Mouse (Mus musculus): ENCODE measurements at regions not wholly inside any gene's neighbourhood (a gene's known extent, or its start where the extent isn't known, plus 50 kb on each side); places are given as distances from the start of the nearest gene placed in this dataset.

DNA sequence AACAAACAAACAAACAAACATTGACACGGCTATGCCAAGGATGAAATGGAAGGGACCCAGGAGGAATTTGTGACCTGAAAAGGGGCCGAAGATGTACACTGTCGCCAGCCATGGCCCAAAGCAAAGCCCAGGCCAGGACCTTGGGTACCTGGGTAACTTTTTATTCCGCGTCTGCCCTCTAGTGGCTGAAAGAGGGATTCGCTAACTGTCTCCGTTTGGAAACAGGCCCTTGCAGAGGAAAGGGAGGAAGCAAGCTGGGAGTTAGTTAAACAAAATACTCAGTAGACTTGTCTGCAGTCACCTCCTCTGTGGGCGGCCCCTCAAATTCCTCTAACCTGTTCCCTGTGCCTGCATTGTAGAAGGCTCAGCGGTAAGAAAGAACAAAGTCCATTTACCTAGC, 167.5 kb upstream of the Rxfp2 start:
- H3K4me3 ChIP-seq (ENCODE audit: insufficient read depth, low read length): no peak overlapping the region

GRCm38 (mm10) chr5:149852516-149852915, 166.0 kb upstream of the Rxfp2 start:
- TF ChIP-seq CTCF (IDR thresholded peaks at IDR 0.05; ENCODE audit: borderline replicate concordance, insufficient read depth, low read length) (no peak), POLR2A (IDR thresholded peaks at IDR 0.05; ENCODE audit: low read depth, low read length) (no peak)
- H3K27ac ChIP-seq (ENCODE audit: insufficient read depth, low read length): no peak overlapping the region
- H3K4me3 ChIP-seq (ENCODE audit: insufficient read depth, low read length): no peak overlapping the region
- no peaks in the 10 kb centered on the region for H3K4me1 ChIP-seq (ENCODE audit: control insufficient read depth, insufficient read depth, low read length)

More for the DNA sequence above, 167.5 kb upstream of the Rxfp2 start:
- TF ChIP-seq POLR2A (IDR thresholded peaks at IDR 0.05; ENCODE audit: low read depth, low read length) (no peak), CTCF (IDR thresholded peaks at IDR 0.05; ENCODE audit: borderline replicate concordance, insufficient read depth, low read length) (no peak)
- Histone ChIP-seq H3K4me1 (ENCODE audit: control insufficient read depth, insufficient read depth, low read length) (no peaks in the 10 kb centered on the region), H3K27ac (ENCODE audit: insufficient read depth, low read length) (no peak overlapping the region)

DNA sequence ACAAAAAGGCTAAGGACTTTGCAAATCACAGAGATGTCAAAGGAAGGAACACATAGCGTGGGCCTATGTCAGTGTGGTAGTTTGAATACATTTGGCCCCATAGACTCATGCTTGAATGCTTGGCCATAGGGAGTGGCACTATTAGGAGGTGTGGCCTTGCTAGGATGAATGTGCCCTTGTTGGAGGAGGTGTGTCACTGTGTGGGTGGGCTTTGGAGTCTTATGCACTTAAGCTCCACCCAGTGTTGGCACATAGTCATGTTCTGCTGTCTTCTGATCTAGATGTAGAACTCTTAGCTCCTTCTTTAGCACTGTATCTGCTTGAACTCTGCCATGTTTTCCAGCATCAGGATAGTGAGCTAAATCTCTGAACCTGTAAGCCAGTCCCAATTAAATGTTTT, 162.4 kb upstream of the Rxfp2 start:
- Histone ChIP-seq H3K4me1 (ENCODE audit: control insufficient read depth, insufficient read depth, low read length) (no peaks in the 10 kb centered on the region), H3K27ac (ENCODE audit: insufficient read depth, low read length) (no peak overlapping the region), H3K4me3 (ENCODE audit: insufficient read depth, low read length) (no peak overlapping the region)
- TF ChIP-seq CTCF (IDR thresholded peaks at IDR 0.05; ENCODE audit: borderline replicate concordance, insufficient read depth, low read length) (no peak), POLR2A (IDR thresholded peaks at IDR 0.05; ENCODE audit: low read depth, low read length) (no peak)

GRCm38 (mm10) chr5:149857019-149857418, 161.5 kb upstream of the Rxfp2 start:
- H3K4me1 ChIP-seq (ENCODE audit: control insufficient read depth, insufficient read depth, low read length): no peaks in the 10 kb centered on the region
- H3K4me3 ChIP-seq (ENCODE audit: insufficient read depth, low read length): no peak overlapping the region
- TF ChIP-seq CTCF (IDR thresholded peaks at IDR 0.05; ENCODE audit: borderline replicate concordance, insufficient read depth, low read length) (no peak), POLR2A (IDR thresholded peaks at IDR 0.05; ENCODE audit: low read depth, low read length) (no peak)
- H3K27ac ChIP-seq (ENCODE audit: insufficient read depth, low read length): no peak overlapping the region

DNA sequence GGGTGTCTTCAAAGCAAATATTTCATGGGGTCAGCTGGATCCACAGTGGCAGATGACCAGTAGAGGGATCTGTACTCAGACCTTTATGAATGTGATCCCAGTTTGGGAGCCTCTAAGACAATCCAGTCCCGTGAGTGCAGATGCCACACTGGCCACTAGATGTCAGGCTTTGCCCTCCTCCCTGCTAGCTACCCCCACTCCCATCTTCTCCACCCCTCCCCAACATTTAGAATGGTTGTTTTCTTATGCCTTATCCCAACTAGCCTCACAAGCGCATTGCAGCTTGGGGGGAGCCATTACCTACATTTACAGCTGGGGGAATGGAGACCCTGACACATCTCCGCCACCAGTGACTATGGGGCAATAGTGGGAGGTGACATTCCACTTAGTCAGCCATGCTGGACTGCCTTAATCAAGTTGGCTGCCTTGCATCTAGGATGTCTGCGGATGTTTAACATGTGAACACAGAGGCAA, 156.9 kb upstream of the Rxfp2 start:
- H3K4me1 ChIP-seq (ENCODE audit: control insufficient read depth, insufficient read depth, low read length): no peaks in the 10 kb centered on the region
- H3K27ac ChIP-seq (ENCODE audit: insufficient read depth, low read length): no peak overlapping the region
- TF ChIP-seq CTCF (IDR thresholded peaks at IDR 0.05; ENCODE audit: borderline replicate concordance, insufficient read depth, low read length) (peak; percentile 87; the same call in 1 of the 2 replicates), POLR2A (IDR thresholded peaks at IDR 0.05; ENCODE audit: low read depth, low read length) (no peak)
- H3K4me3 ChIP-seq (ENCODE audit: insufficient read depth, low read length): no peak overlapping the region

GRCm38 (mm10) chr5:149867926-149868325, 150.5 kb upstream of the Rxfp2 start:
- H3K4me1 ChIP-seq (ENCODE audit: control insufficient read depth, insufficient read depth, low read length): no peaks in the 10 kb centered on the region
- H3K27ac ChIP-seq (ENCODE audit: insufficient read depth, low read length): no peak overlapping the region
- no peak for TF ChIP-seq CTCF (IDR thresholded peaks at IDR 0.05; ENCODE audit: borderline replicate concordance, insufficient read depth, low read length)
- no peak for TF ChIP-seq POLR2A (IDR thresholded peaks at IDR 0.05; ENCODE audit: low read depth, low read length)
- H3K4me3 ChIP-seq (ENCODE audit: insufficient read depth, low read length): no peak overlapping the region

GRCm38 (mm10) chr5:149869441-149869840, 149.0 kb upstream of the Rxfp2 start:
- no peak for TF ChIP-seq CTCF (IDR thresholded peaks at IDR 0.05; ENCODE audit: borderline replicate concordance, insufficient read depth, low read length)
- no peak for TF ChIP-seq POLR2A (IDR thresholded peaks at IDR 0.05; ENCODE audit: low read depth, low read length)
- no peak overlapping the region for H3K27ac ChIP-seq (ENCODE audit: insufficient read depth, low read length)
- no peaks in the 10 kb centered on the region for H3K4me1 ChIP-seq (ENCODE audit: control insufficient read depth, insufficient read depth, low read length)
- H3K4me3 ChIP-seq (ENCODE audit: insufficient read depth, low read length): no peak overlapping the region

DNA sequence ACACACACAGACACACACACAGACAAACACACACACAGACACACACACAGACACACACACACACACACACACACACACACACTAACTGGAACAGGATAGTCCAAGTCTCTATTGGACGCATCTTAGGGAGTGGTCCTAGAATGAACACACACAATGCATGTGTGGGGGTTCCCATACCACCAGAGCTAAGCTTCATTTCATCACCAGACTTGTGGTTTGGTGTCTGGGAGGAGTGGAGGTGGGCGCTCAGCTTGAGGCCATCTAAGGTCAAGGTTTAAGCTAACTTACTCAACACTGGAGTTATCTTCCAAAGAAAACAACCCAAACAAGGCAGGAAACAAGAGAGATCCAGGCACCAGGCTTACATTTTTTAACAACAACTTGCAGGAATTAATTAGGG, 147.9 kb upstream of the Rxfp2 start:
- Histone ChIP-seq H3K27ac (ENCODE audit: insufficient read depth, low read length) (no peak overlapping the region), H3K4me3 (ENCODE audit: insufficient read depth, low read length) (no peak overlapping the region), H3K4me1 (ENCODE audit: control insufficient read depth, insufficient read depth, low read length) (no peaks in the 10 kb centered on the region)
- TF ChIP-seq POLR2A (IDR thresholded peaks at IDR 0.05; ENCODE audit: low read depth, low read length) (no peak), CTCF (IDR thresholded peaks at IDR 0.05; ENCODE audit: borderline replicate concordance, insufficient read depth, low read length) (no peak)

GRCm38 (mm10) chr5:149871521-149871920, 147.0 kb upstream of the Rxfp2 start:
- Histone ChIP-seq H3K4me3 (ENCODE audit: insufficient read depth, low read length) (no peak overlapping the region), H3K27ac (ENCODE audit: insufficient read depth, low read length) (no peak overlapping the region), H3K4me1 (ENCODE audit: control insufficient read depth, insufficient read depth, low read length) (no peaks in the 10 kb centered on the region)
- no peak for TF ChIP-seq POLR2A (IDR thresholded peaks at IDR 0.05; ENCODE audit: low read depth, low read length)
- no peak for TF ChIP-seq CTCF (IDR thresholded peaks at IDR 0.05; ENCODE audit: borderline replicate concordance, insufficient read depth, low read length)

DNA sequence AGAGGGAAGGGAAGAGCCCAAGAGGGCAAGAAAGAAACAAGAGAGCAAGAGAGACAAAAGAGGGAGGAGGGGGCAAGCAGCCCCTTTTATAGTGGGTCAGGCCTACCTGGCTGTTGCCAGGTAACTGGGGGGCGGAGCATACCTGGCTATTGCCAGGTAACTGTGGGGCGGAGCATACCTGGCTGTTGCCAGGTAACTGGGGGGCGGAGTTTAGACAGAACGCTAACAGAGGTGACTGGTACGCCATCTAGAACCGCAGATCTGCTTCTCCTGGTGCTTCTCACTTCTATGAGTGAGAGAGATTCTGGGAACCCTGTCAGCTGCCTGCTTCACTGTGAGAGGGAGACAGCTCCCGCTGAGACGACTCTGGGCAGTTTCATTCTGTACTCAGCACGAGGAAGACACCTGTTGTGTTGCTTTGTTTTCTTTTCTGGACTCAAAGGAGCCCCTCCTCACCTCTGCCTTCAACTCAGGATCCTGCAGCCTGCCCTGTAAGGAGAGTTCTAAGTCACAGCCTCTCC, 144.9 kb upstream of the Rxfp2 start:
- TF ChIP-seq CTCF (IDR thresholded peaks at IDR 0.05; ENCODE audit: borderline replicate concordance, insufficient read depth, low read length): no peak
- TF ChIP-seq POLR2A (IDR thresholded peaks at IDR 0.05; ENCODE audit: low read depth, low read length): no peak
- no peak overlapping the region for H3K27ac ChIP-seq (ENCODE audit: insufficient read depth, low read length)
- no peaks in the 10 kb centered on the region for H3K4me1 ChIP-seq (ENCODE audit: control insufficient read depth, insufficient read depth, low read length)
- H3K4me3 ChIP-seq (ENCODE audit: insufficient read depth, low read length): no peak overlapping the region

Measured in embryonic fibroblast, embryonic 13.5 days (primary cell).